Mouse (Mus musculus): ENCODE measurements around the gene Pgap3. TPM values are rescaled to one million over a fixed set of nuclear protein-coding genes. Genes with fewer than 3 reads are reported as not detected.

Gene Pgap3
- polyA plus RNA-seq, 1 experiment from 2014 or later = 8.0 TPM

DNA sequence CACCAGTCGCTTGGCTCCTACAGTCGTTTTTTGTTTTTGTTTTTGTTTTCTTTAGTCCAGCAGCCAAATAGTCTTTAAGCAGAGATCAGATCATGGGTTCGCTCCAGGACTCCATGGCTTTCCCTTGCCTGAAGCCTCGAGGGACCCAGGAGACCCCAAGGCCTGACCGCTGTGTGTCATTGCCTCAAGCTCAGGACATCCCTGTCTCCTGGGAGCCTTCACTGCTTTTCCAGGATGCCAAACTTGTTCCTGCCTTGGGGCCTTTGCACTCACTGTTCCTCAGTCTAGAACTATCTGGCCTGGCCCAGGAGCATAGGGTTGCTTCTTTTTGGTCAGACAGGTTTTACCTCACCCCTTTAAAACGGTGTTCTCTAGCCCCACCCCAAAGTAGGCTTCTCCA lies 6.3 kb upstream of the Pgap3 start:
- no peaks in the 10 kb centered on the region for H3K9me3 ChIP-seq (ENCODE audit: low read length)
- 0 out of 2 replicates have a peak, but pooled peaks cover under 1% of the 10 kb centered on the region for H3K4me1 ChIP-seq (ENCODE audit: insufficient read depth, low read depth, low read length)
- H3K27ac ChIP-seq (ENCODE audit: low read length) = no peak overlapping the region
- H3K4me3 ChIP-seq (ENCODE audit: low read depth, low read length) = no peak overlapping the region
- no peak overlapping the region for H3K4me2 ChIP-seq (replicated peaks; ENCODE audit: low read depth, low read length)
- no peaks in the 10 kb centered on the region for H3K27me3 ChIP-seq (replicated peaks; ENCODE audit: insufficient read depth, low read length)
- TF ChIP-seq CTCF (IDR thresholded peaks at IDR 0.05) (no peak), EP300 (IDR thresholded peaks at IDR 0.05) (no peak)
- H3K9ac ChIP-seq (replicated peaks; ENCODE audit: low read depth) = no peak overlapping the region
- no peak for ATAC-seq
- no peaks in the 10 kb centered on the region for H3K36me3 ChIP-seq (ENCODE audit: insufficient read depth, low read length)
- 69% methylated on average over 6 of the region's 6 CpGs for whole genome bisulfite sequencing
- DNase-seq (ENCODE audit: low spot score) = no peak

DNA sequence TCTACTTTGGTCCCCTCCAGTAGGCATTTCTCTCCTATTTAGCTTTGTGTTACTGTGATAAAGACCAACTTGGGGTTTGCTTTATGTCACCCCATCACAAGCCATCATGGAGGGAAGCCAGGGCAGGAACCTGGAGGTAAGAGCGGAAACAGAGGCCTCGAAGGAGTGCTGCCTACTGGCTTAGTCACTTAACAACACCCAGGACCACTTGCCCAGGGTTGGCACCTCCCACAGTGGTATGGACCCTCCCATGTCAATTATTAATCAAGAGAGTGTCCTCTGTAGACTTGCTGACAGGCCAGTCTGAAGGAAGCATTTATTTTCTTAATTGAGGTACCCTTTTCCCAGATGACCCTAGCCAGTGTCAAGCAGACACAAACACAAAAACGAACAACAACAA lies 526 bp upstream of the Pgap3 start:
- DNase-seq (ENCODE audit: low spot score) = peak; percentile 37
- peak overlapping the region; percentile 61 for H3K4me3 ChIP-seq (ENCODE audit: low read depth, low read length)
- H3K4me1 ChIP-seq (ENCODE audit: insufficient read depth, low read depth, low read length) = peaks cover 4% of the 10 kb centered on the region; the same call in 1 of the 2 replicates
- H3K27ac ChIP-seq (ENCODE audit: low read length) = peak overlapping the region; percentile 94
- peak overlapping the region; percentile 57 for H3K9ac ChIP-seq (replicated peaks; ENCODE audit: low read depth)
- peak; percentile 18; the same call in 1 of the 2 replicates for ATAC-seq
- no peaks in the 10 kb centered on the region for H3K36me3 ChIP-seq (ENCODE audit: insufficient read depth, low read length)
- TF ChIP-seq EP300 (IDR thresholded peaks at IDR 0.05) = no peak
- TF ChIP-seq CTCF (IDR thresholded peaks at IDR 0.05) = no peak
- H3K27me3 ChIP-seq (replicated peaks; ENCODE audit: insufficient read depth, low read length) = no peaks in the 10 kb centered on the region
- 41% methylated on average over 3 of the region's 3 CpGs for WGBS
- H3K4me2 ChIP-seq (replicated peaks; ENCODE audit: low read depth, low read length) = peak overlapping the region; percentile 58
- no peaks in the 10 kb centered on the region for H3K9me3 ChIP-seq (ENCODE audit: low read length)

DNA sequence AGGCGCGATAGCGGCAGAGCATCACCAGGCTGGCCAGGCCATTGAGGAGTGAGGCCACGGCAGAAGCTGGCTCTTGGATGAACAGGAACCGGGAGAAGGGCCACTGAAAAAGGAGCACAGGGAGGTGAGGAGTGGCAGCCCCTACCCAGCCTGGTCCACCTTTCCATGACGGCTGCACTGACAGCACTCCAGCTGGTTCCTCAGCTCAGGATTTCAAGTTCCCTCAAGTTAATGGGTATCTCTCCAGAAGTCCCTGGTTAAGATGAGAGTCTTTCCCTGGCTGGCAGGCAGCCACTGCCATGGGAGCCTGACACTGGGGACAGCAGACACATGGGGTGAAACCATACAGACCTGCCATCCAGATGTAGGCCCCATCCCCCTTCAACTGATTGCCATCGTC lies 2.3 kb downstream of the Pgap3 start:
- H3K4me1 ChIP-seq (ENCODE audit: insufficient read depth, low read depth, low read length) = peaks cover 12% of the 10 kb centered on the region; the same call in 1 of the 2 replicates
- ATAC-seq = no peak

DNA sequence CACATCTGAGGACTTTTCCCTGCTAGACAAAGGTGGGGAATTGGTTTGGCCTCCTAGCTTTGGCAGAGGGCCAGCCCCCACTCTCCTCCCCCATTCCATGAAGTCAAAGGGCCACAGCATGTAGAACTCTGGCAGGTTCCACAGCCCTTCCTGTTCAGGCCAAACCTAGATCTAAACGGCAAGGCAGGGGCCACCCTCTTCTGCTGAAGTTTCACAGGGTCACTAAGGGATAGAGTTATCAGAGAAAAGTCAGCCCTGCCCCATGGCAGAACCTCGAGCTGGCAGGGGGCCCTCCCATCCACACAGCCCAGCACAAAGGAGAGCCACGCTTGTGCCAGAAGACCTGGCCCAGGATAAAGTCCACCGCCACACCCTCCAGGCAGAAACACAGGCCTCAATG lies 5.2 kb downstream of the Pgap3 start:
- no peak for TF ChIP-seq EP300 (IDR thresholded peaks at IDR 0.05)
- TF ChIP-seq CTCF (IDR thresholded peaks at IDR 0.05) = no peak
- DNase-seq (ENCODE audit: low spot score) (no peak), ATAC-seq (no peak)
- Histone ChIP-seq H3K9me3 (ENCODE audit: low read length) (no peaks in the 10 kb centered on the region), H3K4me3 (ENCODE audit: low read depth, low read length) (no peak overlapping the region), H3K4me2 (replicated peaks; ENCODE audit: low read depth, low read length) (no peak overlapping the region), H3K27me3 (replicated peaks; ENCODE audit: insufficient read depth, low read length) (no peaks in the 10 kb centered on the region), H3K36me3 (ENCODE audit: insufficient read depth, low read length) (no peaks in the 10 kb centered on the region), H3K9ac (replicated peaks; ENCODE audit: low read depth) (no peak overlapping the region), H3K4me1 (ENCODE audit: insufficient read depth, low read depth, low read length) (peaks cover 8% of the 10 kb centered on the region; the same call in 1 of the 2 replicates), H3K27ac (ENCODE audit: low read length) (peak overlapping the region; percentile 6)
- WGBS = 36% methylated on average over 4 of the region's 4 CpGs

More for the DNA sequence above, 2.3 kb downstream of the Pgap3 start:
- Histone ChIP-seq H3K36me3 (ENCODE audit: insufficient read depth, low read length) (no peaks in the 10 kb centered on the region), H3K9me3 (ENCODE audit: low read length) (no peaks in the 10 kb centered on the region), H3K9ac (replicated peaks; ENCODE audit: low read depth) (no peak overlapping the region), H3K4me2 (replicated peaks; ENCODE audit: low read depth, low read length) (no peak overlapping the region), H3K27me3 (replicated peaks; ENCODE audit: insufficient read depth, low read length) (no peaks in the 10 kb centered on the region), H3K27ac (ENCODE audit: low read length) (no peak overlapping the region), H3K4me3 (ENCODE audit: low read depth, low read length) (no peak overlapping the region)
- 87% methylated on average over 7 of the region's 7 CpGs for WGBS
- no peak for TF ChIP-seq CTCF (IDR thresholded peaks at IDR 0.05)
- TF ChIP-seq EP300 (IDR thresholded peaks at IDR 0.05) = no peak
- DNase-seq (ENCODE audit: low spot score) = no peak

DNA sequence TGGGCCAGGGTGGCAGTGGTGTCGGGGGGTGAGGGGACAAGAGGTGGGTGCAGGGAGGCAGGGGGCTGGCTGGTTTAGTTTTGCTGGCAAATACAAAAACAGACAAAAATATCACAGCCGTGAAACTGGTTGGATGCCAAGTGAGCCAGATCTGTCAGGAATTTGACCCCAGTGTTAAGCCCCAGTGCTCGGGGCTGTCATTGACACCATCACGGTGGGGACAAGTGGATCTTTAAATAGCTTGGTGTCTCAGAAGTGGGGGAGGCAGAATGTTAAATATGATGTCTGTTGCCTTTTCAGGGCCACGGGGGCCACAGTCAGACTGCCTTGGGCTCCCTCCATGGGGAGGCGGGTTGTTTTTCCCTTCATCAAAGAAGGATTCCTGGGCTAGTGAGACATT lies 6.0 kb downstream of the Pgap3 start:
- H3K4me1 ChIP-seq (ENCODE audit: insufficient read depth, low read depth, low read length) = peaks cover 8% of the 10 kb centered on the region; the same call in 1 of the 2 replicates
- H3K9ac ChIP-seq (replicated peaks; ENCODE audit: low read depth) = no peak overlapping the region
- no peak overlapping the region for H3K27ac ChIP-seq (ENCODE audit: low read length)
- DNase-seq (ENCODE audit: low spot score) (no peak), ATAC-seq (no peak)
- no peaks in the 10 kb centered on the region for H3K36me3 ChIP-seq (ENCODE audit: insufficient read depth, low read length)
- 24% methylated on average over 6 of the region's 6 CpGs for WGBS
- H3K4me2 ChIP-seq (replicated peaks; ENCODE audit: low read depth, low read length) = no peak overlapping the region
- H3K4me3 ChIP-seq (ENCODE audit: low read depth, low read length) = no peak overlapping the region
- H3K27me3 ChIP-seq (replicated peaks; ENCODE audit: insufficient read depth, low read length) = no peaks in the 10 kb centered on the region
- no peak for TF ChIP-seq EP300 (IDR thresholded peaks at IDR 0.05)
- TF ChIP-seq CTCF (IDR thresholded peaks at IDR 0.05) = no peak
- no peaks in the 10 kb centered on the region for H3K9me3 ChIP-seq (ENCODE audit: low read length)

DNA sequence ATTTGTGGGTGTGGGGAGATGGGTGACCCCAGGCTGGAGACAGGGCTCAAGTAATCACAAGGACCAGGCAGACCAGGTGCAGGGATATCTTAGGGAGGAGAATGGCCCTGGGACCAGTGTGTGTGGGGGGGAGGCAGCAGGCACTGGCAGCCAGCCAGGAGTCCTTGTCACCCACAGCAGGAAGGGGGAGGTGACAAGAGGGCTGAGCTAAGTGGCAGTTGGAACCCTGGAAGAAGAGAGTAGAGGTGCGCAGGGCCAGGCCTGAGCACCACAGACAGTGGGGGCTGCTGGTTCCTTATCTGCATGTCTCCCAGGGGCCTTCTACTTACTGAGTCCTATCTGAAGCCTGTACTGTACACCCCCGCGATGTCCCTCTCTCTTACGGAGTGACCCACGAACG lies 7.0 kb downstream of the Pgap3 start:
- TF ChIP-seq EP300 (IDR thresholded peaks at IDR 0.05) = no peak
- no peak for TF ChIP-seq CTCF (IDR thresholded peaks at IDR 0.05)
- H3K27ac ChIP-seq (ENCODE audit: low read length) = peak overlapping the region; percentile 43
- DNase-seq (ENCODE audit: low spot score) = peak; percentile 75
- H3K4me1 ChIP-seq (ENCODE audit: insufficient read depth, low read depth, low read length) = peaks cover 8% of the 10 kb centered on the region; the same call in 1 of the 2 replicates
- H3K27me3 ChIP-seq (replicated peaks; ENCODE audit: insufficient read depth, low read length) = no peaks in the 10 kb centered on the region
- H3K4me3 ChIP-seq (ENCODE audit: low read depth, low read length) = no peak overlapping the region
- H3K36me3 ChIP-seq (ENCODE audit: insufficient read depth, low read length) = no peaks in the 10 kb centered on the region
- ATAC-seq = peak; percentile 70
- 48% methylated on average over 6 of the region's 6 CpGs for whole genome bisulfite sequencing
- H3K4me2 ChIP-seq (replicated peaks; ENCODE audit: low read depth, low read length) = no peak overlapping the region
- H3K9me3 ChIP-seq (ENCODE audit: low read length) = no peaks in the 10 kb centered on the region
- no peak overlapping the region for H3K9ac ChIP-seq (replicated peaks; ENCODE audit: low read depth)

DNA sequence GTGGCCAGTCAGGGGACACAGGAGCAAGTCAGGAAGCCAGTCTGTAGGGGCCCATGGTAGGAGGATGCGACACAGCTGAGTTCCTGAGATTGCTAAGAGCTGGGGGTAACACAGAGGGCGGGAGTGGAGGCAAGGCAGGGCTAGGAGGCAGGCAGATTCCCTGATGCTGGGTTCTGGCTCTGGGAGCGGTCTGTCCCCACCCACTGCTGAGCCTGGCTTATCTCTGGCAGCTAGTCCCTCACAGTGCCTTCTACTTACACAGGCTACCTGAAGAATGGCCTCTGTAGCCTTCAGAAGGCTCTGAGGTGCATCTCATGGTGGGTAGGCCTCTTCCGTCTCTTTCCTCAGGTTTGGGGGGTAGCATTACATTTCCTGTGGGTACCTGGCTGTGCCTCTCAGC lies 7.6 kb downstream of the Pgap3 start:
- H3K27me3 ChIP-seq (replicated peaks; ENCODE audit: insufficient read depth, low read length) = 0 out of 2 replicates have a peak, but pooled peaks cover 1% of the 10 kb centered on the region
- H3K9ac ChIP-seq (replicated peaks; ENCODE audit: low read depth) = no peak overlapping the region
- H3K4me3 ChIP-seq (ENCODE audit: low read depth, low read length) = no peak overlapping the region
- no peaks in the 10 kb centered on the region for H3K36me3 ChIP-seq (ENCODE audit: insufficient read depth, low read length)
- 45% methylated on average over 4 of the region's 4 CpGs for WGBS
- no peak for TF ChIP-seq CTCF (IDR thresholded peaks at IDR 0.05)
- TF ChIP-seq EP300 (IDR thresholded peaks at IDR 0.05) = no peak
- peak overlapping the region; percentile 59; the same call in 1 of the 2 replicates for H3K27ac ChIP-seq (ENCODE audit: low read length)
- peaks cover 8% of the 10 kb centered on the region; the same call in 1 of the 2 replicates for H3K4me1 ChIP-seq (ENCODE audit: insufficient read depth, low read depth, low read length)
- H3K4me2 ChIP-seq (replicated peaks; ENCODE audit: low read depth, low read length) = no peak overlapping the region
- H3K9me3 ChIP-seq (ENCODE audit: low read length) = no peaks in the 10 kb centered on the region
- ATAC-seq (no peak), DNase-seq (ENCODE audit: low spot score) (no peak)
